Mouse (Mus musculus) thymus, postnatal 14 days (tissue): ENCODE measurements around the gene Slc46a1.

Source experiments
- DNase-seq: peaks from one replicate; pipeline ENCODE4 v3.0.0; 2021

Slc46a1 gene

DNA sequence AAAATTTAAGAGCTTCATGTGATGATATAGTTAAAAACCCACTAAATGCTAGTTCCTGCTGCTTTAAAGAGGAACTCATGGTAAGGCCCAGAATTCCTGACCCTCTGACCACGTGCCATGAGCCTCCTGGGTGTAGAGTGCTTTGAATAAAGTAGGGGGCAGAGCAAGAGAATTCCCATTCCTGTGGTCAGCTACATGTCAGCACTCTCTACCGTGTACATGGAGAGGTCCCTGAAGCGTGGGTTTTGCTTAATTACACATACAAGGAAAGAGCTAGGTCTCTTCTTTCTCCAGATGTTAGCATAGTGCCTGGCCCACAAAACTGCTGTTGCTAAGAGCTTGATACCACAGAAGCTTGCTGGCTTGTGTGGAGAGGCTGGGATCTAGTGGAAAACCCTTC, 39.9 kb downstream of the Slc46a1 start:
- no peak for DNase-seq

DNA sequence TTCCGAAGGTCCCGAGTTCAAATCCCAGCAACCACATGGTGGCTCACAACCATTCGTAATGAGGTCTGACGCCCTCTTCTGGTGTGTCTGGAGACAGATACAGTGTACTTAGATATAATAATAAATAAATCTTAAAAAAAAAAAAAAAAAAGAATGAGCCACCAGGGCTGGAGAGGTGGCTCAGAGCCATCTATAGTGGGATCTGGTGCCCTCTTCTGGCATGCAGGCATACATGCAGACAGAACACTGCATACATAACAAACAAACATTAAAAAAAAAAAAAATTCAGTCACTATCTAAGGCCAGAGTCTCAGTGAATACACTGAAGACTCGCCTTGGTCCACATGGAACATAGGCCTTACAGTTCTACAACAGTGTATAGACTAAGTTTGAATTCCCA, 43.7 kb downstream of the Slc46a1 start:
- DNase-seq, result peak; percentile 38

DNA sequence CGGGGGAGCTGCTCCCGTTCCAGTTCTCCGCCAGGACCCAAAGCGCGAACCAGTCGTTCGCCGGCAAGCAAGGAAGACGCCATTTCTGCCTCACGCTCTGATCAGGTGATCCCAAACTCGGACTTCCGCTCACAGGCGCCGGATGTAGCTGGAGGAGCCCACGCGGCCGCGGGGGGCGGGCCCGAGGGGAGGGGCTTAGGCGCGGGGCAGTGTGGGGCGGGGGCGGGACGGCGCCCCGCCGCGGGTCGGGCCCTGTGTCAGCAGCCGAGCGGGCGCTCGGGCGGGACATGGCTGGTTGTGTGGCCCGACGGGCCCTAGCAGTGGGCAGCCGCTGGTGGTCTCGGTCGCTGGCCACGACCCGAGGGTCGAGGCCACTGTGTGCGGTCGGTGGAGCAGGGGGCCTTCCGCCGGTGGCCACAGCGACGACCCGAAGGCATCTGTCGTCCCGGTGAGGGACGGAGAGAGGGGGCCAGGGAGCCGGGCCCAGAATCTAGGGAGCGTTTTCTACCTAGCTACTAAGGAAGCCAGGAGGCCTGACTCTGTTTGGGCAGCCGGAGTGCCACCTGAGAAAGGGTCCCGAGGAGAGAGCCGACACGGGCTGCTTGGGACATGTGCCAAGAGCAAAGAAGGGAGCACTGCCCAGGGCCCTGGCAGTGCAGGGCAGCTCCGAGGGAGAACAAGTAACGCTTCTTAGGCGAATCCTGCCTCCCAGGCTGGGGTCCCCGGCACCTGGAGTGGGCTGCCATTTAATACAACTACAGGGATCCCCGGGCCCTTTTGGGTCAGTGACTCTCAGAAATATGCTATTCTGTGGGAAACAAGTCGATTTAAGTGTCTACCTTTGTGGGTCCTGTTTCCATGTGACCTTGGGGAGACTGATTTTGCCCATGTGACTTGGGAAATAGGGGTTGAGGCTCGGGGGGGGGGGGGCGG, 46.8 kb downstream of the Slc46a1 start, which contains the start of the genes Tmem199 and Poldip2:
Gene Tmem199 (minus strand): TSS at position 148 of the 933 bp plus-strand sequence.
Gene Poldip2 (plus strand): TSS at position 169 of the 933 bp plus-strand sequence.
- peak; percentile 93 for DNase-seq

DNA sequence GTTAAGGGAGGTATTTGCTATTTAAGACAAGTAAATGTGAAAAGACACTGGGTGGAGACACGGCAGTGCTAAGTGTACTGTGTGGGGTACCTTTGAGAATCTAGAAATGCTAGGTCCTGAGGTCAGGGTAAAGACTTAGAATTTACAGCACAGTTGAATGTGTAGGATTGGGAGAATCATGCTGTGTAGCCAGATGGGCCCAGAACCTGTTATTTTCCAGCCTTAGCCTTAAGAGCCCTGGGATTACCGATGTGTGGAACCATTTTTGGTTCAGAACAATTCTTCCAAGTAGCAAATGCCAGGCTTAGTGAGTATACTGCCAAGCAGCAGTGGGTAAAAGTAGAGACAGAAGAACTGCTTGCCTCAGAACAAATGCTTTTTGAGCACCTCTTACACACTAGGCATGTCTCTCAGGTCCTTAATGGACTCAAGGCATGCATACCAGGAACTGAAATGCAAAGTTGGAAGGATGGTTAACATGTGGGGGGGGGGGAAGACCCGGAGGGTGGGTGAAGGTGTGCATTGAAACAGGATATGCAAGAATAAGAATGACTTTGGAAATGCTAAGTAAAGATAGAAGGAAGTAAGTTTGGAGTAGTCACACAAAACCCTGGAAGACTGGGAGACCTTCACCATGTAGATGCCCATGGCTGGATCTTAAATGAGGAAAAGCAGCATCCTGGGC, 47.8 kb downstream of the Slc46a1 start:
- no peak for DNase-seq

DNA sequence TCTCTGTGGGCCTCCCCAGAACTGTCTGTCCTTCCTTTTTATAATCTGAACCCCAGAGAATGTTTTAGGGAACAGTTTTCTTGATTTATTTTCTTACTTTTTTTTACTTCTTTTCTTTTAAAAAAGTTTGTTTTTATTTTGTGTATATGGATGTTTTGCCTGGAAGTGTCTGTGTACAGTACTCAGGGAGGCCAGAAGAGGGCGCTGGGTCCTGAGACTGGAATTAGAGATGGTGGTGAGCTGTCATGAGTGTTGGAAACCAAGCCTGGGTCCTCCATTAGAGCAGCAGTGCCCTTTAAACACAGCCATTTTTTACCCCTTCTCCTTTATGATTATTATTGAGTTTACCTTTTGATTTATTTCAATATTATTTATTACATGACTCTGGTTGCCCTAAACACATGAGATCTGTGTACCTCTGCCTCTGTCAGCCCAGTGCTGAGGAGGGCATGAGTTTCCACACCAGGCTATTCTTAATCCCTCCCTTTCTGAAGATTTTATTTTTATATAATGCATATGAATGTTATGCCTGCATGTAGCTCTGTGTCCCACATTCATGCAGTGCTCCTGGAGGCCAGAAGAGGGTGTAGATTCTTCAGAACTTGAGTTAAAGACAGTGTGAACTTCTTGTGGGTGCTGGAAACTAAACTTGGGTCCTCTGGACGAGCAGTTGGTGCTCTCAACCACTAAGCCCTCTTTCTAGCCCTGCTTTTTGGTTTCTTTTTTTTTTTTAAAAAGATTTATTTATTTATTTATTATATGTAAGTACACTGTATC, 50.2 kb downstream of the Slc46a1 start:
- DNase-seq, result no peak

DNA sequence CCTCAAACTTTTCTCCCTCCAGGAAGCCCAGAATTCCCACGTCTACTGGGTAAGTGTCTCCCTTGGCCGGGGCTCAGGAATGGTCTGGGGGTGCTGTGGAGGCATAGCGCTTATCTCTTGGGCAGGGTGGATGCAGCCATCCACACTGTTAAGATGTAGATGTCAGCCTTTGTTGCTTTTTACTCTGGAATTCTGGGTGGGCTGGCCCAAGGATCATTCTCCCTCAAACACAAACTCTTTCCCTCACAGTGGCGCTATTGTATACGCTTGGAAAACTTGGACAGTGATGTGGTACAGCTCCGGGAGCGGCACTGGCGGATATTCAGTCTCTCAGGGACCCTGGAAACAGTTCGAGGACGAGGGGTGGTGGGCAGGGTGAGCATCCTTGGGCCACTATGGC, 53.4 kb downstream of the Slc46a1 start:
- no peak for DNase-seq
